Mouse (Mus musculus) lung, postnatal 0 days (tissue): ENCODE measurements around the gene Zmat3.

Experiments
- CTCF ChIP-seq: IDR thresholded peaks from 2 replicates; pipeline ENCODE4 v1.5.1; 2016; ENCODE audit warnings: antibody characterized with exemption, mild to moderate bottlenecking
- EP300 ChIP-seq: IDR thresholded peaks from 2 replicates; pipeline ENCODE4 v1.6.1; 2016; ENCODE audit warnings: antibody characterized with exemption, mild to moderate bottlenecking, control low read depth

- TF ChIP-seq CTCF, result no peak
- TF ChIP-seq EP300, result no peak
Measured at GRCm38 (mm10) chr3:32392841-32393240, 27.0 kb upstream of the Zmat3 start.
